Mouse (Mus musculus): Measurements from ENCODE around the gene Pqlc2. TPM values are rescaled to one million over a fixed set of nuclear protein-coding genes. Genes with fewer than 3 reads are reported as not detected.

The Pqlc2 gene
- 1 to 10 TPM; 5.6 to 7.8 TPM for total RNA-seq (2021)
- long read RNA-seq, experiment 1, transcript Pqlc2-201 (9 exons, 1,532 nt), result major isoform, 10 of 11 reads
- long read RNA-seq, experiment 1, partial matches to known transcripts, result 0 of 11 reads
- long read RNA-seq, experiment 1, other reads (novel, unspliced or antisense), result 0 of 11 reads
- long read RNA-seq, experiment 2, transcript Pqlc2-201 (9 exons, 1,532 nt), result major isoform, 8 of 12 reads
- long read RNA-seq, experiment 2, partial matches to known transcripts, result 0 of 12 reads
- long read RNA-seq, experiment 2, other reads (novel, unspliced or antisense), result 3 of 12 reads

DNA sequence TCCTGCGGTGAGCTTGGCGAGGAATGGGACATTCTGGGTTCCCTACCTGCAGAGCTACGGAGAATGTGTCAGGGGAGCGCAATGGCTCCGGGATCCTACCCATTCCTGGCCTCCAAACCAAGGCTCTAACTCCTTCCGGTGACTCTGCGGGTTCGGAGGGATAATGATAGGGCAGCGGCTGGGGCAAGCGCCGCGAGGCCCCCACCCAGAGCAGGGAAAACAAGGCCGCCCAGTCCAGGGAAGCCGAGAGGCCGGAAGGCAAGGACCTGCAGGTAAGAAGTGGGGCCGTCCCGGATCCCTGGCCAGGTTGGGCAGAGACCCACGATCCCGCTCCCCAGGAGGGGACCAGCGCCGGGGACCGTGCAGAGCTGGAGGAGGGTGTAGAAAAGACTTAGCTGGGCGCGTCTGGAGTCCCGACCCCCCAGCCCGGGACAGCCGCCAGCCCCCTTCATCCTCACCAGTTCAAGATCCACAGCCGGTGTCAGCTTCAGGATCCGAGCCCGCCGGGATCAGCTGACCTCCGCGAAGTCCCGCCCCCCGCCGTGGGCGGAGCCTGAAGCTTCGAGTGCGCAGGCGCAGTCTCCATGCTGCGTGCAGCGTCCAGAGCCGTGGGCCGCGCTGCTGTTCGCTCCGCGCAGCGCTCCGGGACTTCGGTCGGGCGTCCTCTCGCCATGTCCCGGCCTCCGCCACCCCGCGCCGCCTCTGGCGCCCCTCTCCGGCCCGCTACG, at the start of gene Pqlc2, which contains the start of gene Akr7a5:
Pqlc2 (minus strand) TSS at position 538 of the 728 bp plus-strand sequence.
Akr7a5 (plus strand) TSS at position 574 of the 728 bp plus-strand sequence.
- peak; percentile 98 for DNase-seq (ENCODE audit: low spot score)

DNA sequence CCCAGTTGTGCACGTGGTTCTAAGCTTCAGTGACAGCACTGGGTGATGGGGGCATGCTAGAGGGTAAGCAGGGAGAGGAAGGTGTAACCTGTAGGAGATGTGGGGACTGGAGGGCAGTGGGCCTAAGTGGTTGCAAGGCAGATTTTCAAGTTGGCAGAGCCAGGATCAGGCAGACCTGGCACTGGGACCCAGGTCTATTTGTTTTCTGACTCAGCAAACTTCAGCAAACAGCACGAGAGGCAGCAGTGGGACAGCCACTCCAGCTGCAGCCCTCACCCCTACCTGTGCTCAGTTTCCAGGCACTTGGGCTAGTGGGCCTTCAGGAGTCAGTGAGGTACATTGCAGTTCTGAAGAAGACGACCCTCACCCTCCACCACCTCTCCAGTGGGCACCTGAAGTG, 46.7 kb upstream of the Pqlc2 start:
- DNase-seq (ENCODE audit: low spot score), result no peak

DNA sequence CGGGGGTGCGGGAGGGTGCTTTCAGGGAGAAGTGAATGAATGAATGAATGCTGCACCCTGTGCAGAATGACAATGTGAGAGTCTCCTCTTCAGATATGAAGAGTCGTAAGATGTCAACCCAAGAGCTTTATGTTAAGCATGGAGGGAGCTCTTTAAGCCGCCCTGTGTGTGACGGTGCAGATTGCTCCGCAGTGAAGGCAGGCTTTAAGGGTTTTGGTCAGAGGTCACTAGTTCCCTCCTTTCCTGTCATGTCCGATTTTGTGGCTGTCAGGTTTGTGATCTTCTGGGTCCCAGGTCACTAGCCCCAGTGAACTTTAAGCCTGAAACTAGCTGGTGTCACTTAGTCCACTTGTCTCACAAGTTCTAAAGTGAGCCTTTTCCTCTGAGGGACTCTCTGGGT, 42.3 kb upstream of the Pqlc2 start:
- DNase-seq (ENCODE audit: low spot score), result no peak

DNA sequence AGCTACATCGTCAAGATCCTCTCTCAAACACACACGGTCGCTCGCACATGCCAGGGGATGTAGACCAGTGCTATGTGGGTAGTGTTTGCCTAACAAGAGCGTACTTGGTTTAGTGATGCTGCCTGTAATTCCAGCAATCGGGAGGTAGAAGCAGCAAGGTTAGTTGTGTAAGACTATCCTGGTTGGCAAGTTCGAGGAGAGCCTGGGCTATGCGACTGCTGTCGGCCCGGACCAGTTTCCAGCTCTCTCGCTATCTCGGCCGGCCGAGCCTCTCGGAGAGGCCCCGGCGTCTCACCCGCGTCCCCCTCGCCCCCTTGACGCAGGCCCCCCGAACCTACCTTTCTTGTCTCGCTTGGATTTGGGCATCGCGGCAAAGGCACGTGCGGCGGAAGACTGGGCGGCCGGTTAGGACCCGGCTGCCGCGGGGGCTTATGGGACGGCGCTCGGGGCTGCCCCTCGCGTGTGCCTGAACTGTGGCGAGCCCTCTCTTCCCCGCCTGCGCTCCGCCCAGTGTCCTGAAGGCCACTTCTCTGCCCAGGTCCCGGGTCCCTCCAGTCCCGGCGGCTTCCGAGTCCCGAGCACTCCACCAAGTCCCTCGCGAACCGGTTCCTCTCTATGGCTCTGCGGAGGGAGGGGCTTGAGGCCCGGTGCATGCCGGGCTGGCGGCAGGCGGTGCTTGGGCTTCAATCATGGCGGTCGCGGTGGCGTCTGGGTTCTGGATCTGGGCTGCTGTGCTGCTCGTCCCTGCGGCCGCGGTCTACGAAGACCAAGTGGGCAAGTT, 41.6 kb upstream of the Pqlc2 start, which contains the start of the genes Mrto4, Emc1 and Ubr4:
Mrto4 (minus strand) TSS at position 646 of the 781 bp plus-strand sequence.
Emc1 (plus strand) TSS at position 657 of the 781 bp plus-strand sequence.
Ubr4 (plus strand) TSS at position 679 of the 781 bp plus-strand sequence.
- peak; percentile 81 for DNase-seq (ENCODE audit: low spot score)

DNA sequence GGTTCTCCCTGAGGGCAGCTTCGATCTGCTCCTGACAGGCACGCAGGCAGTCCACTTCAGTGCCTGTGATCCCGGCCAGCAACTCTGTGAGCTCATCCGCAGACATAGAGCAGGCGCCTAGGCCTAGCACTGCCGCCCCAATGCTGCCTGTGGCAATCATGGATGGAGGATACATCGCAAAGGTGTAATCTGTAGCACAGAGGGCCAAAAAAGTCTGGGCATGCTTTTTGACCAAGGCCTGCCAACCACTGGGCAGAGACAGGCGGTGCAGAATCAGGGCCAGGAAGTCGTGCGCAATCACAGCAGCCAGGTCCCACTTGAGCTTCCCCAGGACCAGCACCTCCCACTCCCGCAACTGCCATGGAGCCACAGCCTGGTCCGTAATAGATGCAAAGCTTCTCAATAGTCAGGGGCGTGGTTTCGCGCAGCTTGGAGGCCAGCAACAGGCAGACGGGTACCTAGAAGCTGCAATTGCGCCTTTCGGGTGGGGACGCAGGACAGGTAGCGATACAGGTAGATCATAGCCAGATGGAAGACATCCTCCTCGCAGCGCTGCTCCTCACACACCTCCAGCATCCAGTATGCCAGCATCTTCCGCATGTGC, 35.0 kb upstream of the Pqlc2 start:
- no peak for DNase-seq (ENCODE audit: low spot score)

DNA sequence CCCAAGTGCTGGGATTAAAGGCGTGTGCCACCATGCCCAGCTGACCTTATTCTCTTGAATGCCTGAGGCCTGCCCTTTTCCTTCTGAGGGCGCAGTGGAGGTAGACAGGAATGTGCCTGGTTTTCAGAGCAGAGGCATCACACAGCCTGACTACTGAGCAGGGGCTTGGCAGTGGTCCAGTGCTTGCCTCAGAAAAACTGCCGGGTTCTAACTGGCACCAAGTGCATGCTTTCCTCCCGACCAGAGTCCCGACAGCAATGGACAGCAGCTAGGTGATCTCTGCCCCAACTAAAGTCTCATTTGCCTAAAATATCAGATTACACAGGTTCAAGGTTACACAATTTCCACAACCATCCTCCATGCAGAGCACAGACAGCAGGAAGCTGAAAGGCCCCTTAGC, 33.2 kb upstream of the Pqlc2 start:
- DNase-seq (ENCODE audit: low spot score), result no peak

DNA sequence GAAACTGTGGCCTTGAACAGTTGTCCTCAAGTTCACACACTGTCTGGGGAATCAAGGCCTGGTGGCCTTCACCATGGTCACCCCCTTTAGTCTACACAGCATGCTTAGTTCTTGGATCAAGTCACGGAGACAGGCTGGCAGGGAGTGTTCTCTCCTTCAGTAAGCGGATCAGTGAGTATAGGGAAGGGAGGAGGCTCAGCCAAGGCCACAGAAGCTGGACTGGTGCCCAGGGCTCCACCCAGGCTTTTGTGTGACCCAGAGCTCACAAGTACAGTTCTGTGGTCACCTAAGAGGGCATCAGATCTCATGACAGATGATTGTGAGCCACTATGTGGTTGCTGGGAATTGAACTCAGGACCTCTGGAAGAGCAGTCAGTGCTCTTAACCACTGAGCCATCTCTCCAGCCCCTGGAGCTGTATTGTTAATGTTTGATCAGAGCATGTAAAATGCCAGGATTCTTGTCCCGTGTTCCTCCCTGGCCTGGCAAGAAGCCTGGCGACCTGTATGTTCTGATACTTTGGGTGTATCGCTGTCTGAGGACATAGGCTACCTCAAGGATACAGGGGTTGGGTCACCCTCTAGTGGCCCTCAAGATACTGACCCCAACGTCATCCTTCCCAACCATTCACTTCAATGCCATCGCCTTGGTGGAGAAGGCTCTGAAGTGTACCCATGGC, 31.2 kb upstream of the Pqlc2 start:
- no peak for DNase-seq (ENCODE audit: low spot score)

DNA sequence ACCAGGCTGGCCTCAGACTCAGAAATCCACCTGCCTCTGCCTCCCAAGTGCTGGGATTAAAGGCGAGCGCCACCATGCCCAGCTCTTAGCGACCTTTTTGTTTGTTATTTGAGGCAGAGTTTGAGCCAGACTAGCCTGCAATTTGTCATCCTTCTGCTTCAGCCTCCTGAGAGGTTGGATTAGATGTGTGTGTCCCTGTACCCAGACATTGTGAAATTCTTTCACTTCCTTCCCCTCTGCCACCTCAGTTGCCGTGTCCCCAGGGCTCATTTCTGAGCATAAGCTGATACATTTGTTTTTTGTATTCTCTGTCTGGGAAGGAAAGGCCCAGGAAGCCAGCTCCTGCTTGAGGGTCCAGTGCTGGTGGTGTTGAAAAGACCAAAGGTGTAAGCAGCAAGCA, 30.3 kb upstream of the Pqlc2 start:
- no peak for DNase-seq (ENCODE audit: low spot score)

DNA sequence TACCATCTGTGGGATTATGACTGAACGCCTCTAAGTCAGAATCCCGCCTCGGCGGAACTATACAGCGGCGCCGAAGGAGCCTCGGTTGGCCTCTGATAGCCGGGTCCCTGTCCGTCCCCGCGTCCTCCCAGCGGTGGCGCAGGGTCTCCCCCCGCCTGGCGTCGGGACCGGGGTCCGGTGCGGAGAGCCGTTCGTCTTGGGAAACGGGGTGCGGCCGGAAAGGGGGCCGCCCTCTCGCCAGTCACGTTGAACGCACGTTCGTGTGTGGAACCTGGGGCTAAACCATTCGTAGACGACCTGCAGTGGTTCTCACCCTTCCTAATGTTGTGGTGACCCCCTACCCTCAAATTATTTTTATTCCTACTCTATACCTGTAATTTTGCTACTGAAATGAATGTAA, 27.6 kb upstream of the Pqlc2 start:
- DNase-seq (ENCODE audit: low spot score), result no peak

DNA sequence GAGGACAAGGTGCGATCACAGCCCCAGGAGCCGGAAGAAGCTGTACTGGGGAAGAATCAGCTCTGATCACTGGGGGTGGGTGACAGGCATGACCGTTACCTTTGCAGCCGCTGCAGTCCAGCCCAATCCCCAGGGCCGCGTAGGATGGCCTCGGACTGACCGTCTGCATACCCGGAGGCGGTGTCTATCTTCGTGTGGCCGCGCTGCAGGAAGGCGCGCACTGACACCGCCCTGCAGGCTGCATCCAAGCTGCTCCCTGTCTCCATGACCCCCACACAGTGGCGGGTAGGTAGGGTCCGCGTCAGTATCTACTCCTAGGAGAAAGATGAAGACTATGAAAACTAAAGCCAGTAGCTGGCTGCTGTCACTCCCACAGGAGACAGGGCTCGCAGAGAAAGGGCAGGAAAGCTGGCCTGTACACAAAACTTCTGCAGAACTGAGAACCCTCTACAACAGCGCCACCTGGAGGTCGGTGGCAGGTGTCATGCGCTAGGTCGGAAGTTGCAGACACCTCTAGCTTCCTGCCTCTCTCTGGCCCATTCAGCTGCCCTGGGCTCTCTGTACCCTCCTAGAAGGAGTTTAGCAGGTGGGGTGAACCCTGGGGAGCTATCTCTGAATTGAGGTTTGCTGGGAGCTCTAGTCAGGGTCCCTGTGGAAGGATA, 26.4 kb upstream of the Pqlc2 start:
- peak; percentile 73 for DNase-seq (ENCODE audit: low spot score)

DNA sequence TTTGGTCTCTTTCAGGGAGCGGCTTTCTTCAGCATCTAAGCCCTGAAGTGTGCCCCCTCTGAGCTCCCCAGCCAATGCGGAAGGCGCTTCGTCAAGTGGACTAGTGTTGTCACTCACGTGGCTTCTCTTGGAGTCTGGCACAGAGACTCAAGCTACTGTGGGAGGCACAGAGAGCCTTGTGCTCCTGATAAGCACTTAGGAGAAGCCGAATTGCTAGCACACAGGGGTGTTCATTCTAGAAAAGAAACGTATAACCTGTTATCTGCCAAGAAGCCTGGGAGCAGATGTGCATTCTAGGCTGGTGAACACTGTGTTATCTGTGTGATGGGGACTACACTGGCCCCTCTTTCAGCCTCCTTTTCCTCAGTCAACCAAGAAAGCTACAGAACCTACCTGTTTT, 25.0 kb upstream of the Pqlc2 start:
- DNase-seq (ENCODE audit: low spot score), result no peak

DNA sequence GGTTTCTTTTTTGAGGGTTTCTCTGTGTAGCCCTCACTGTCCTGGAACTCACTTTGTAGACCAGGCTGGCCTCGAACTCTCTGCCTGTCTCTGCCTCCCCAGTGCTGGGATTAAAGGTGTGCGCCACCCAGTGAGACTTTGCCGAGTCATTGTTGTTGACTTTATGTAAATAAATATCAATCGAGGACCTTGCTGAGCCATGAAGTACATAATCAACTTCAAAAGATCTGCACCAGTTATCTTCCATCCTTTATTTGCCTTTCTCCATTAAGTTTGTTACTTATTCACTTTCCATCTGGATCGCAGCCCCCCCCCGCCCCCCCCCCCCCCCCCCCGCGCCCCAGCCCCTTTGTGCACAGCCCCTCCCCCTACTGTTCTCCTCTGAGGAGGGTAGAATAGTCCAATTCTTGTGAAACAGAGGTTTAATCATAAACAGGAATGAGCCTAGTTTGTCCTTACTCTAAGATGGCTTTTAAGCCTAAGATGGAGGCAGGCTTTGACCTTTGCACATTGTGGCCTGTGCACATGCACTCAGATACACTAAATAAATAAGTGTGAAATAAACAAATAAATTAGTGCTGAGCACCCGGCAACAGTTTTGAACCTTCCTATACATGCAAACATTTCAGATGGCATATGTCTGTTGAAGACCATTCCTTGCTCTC, 24.3 kb upstream of the Pqlc2 start:
- DNase-seq (ENCODE audit: low spot score), result no peak

DNA sequence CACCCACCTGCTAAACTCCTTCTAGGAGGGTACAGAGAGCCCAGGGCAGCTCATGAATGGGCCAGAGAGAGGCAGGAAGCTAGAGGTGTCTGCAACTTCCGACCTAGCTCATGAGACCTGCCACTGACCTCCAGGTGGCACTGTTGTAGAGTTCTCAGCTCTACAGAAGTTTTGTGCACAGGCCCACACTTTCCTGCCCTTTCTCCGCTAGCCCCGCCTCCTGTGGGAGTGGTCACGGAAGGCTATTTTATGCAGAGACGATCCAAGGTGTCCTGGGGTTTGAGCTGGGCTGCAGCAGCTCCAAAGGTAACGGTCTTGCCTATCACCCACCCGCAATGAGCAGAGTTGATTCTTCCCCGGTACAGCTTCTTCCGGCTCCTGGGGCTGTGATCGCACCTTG, 20.1 kb upstream of the Pqlc2 start:
- DNase-seq (ENCODE audit: low spot score), result peak; percentile 68

DNA sequence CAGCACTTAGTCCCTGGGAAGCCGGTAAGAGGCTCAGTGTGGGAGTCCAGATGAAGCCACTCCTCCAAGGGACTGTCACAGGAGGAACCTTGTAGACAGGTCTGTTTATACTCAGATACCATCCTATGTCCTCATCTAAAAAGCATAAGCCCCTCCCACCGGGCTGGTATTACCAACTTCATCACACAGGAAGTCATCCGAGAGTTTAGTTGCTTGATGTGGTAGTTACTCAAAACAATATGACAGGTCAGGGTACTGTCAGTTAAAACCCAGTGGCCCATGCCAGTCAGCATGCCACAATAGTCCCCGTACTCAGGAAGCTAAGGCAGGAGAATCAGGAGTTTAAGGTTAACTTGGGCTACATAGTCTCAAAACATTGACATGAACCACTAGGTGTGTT, 9.2 kb upstream of the Pqlc2 start:
- DNase-seq (ENCODE audit: low spot score), result no peak

DNA sequence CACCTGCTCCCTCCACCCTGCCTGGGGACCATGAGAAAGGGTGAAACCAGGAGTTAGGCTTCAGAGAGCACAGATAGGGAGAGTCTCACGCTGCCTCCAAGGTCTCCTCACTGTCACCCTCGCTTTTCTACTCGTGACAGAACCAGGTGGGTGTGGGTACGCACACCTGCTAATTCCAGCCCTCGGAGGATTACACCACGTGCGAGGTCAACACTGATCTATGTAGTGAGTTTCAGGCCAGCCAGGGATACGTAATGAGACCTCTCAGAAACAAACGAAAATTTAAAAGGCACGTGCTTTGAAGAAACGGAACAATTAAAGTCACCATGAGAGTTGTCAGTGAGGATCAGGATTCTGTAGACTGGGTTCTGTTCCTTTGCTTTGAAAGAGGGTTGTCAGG, 7.9 kb upstream of the Pqlc2 start:
- DNase-seq (ENCODE audit: low spot score), result no peak

DNA sequence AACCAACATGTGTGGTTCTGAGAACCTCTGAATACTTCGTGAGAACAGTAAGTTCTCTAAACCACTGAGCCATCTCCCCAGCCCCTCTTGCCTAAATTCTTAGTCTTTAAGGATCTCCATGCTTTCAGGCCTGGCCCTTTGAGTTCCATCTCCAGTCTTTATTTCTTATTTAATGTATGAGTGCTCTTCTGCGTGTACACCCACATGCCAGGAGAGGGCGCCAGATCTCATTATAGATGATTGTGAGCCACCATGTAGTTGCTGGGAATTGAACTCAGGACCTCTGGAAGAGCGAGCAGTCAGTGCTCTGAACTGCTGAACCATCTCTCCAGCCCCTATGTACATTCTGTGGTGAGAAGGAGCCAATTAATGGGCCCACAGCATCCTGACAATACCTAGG, 2.1 kb upstream of the Pqlc2 start:
- DNase-seq (ENCODE audit: low spot score), result peak; percentile 27

DNA sequence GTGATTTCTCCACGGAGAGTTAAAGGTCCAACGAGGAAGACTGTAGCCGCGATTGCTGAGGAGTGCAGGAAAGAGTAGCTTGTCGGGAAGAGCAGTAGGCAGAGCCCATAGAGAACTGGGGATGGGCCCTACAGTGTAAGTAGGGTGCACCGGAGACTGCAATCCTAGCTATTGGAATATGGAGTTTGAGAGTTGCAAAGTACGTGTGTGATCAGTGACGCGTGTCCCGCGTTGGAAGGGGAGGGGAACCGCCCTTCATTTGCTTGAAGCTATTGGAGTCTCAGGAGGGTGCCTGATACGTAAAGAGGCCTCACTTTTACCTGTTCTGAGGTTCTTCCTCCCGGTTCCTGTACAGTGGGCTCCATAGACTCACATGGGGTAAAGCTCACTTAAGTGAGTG, 1.2 kb upstream of the Pqlc2 start:
- DNase-seq (ENCODE audit: low spot score), result no peak

DNA sequence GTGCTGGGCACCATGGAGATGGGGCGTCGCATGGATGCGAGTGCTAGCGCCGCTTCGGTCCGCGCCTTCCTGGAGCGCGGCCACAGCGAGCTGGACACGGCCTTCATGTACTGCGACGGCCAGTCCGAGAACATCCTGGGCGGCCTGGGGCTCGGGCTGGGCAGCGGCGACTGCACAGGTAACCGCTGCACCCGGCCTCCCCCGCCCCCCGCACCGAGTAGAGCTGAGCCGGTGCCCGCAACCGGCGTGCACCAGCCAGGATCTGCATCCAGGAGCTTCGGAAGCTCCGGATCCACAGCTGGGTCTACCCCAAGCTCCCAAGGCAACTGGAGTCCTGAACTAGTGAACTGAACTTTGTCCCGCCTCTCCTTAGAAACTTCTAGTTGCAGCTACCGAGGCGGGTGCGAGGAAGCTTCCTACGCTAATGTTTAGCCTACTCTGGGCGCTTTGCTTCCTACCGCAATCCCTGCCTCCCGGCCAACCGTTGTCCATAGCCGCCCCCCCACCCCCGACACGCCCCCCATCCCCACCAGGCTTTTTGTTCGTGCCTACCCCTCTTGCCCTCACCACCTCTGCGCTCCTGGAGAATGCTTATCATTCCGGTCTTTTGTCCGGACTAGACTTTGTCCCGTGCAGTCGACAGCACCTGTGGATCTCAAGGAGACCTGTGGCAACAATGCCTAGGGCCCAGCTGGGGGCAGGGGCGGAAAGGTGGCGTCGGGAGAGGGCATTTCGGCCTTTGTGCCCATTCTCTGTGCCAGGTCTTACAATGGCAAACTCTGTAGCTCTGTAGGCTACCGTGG, 592 bp upstream of the Pqlc2 start:
- DNase-seq (ENCODE audit: low spot score), result no peak

DNA sequence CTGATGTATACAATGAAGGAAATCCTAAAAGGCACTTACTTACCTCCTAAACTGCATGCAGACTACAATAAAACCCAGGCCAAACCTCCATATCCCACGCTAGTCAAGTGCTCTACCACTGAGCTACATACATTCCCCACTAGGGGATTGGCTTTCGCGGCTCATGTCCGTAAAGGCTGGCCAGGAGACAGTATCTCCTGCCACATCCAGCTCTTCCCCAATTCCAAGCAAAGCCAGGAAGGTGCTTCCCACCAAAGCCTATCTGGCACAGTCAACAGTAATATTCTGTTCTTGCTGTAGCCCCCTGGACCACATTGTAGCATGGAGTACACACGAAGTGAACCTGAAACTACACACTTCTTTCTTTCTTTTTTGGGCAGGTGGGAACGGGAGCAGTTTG, 857 bp downstream of the Pqlc2 start:
- DNase-seq (ENCODE audit: low spot score), result no peak
